Mouse (Mus musculus) testis, adult 10 weeks (tissue): Measurements from ENCODE around the gene Nxph2. TPM values are rescaled to one million over a fixed set of nuclear protein-coding genes. Genes with fewer than 3 reads are reported as not detected.

ENCODE experiments used
- polyA plus RNA-seq: library from polyadenylated mRNA; stranded (reverse); fragments of 350-450 nt; fragmentation: Illumina TruSeq; extraction: RNeasy Lipid Tissue Mini Kit (QIAGEN cat#74804); gene quantifications from one replicate; pipeline ENCODE4 v1.2.3, GENCODE M21; 2014; ENCODE audit warnings: low read depth, low replicate concordance

Gene Nxph2
- polyA plus RNA-seq: 0.39 TPM

DNA sequence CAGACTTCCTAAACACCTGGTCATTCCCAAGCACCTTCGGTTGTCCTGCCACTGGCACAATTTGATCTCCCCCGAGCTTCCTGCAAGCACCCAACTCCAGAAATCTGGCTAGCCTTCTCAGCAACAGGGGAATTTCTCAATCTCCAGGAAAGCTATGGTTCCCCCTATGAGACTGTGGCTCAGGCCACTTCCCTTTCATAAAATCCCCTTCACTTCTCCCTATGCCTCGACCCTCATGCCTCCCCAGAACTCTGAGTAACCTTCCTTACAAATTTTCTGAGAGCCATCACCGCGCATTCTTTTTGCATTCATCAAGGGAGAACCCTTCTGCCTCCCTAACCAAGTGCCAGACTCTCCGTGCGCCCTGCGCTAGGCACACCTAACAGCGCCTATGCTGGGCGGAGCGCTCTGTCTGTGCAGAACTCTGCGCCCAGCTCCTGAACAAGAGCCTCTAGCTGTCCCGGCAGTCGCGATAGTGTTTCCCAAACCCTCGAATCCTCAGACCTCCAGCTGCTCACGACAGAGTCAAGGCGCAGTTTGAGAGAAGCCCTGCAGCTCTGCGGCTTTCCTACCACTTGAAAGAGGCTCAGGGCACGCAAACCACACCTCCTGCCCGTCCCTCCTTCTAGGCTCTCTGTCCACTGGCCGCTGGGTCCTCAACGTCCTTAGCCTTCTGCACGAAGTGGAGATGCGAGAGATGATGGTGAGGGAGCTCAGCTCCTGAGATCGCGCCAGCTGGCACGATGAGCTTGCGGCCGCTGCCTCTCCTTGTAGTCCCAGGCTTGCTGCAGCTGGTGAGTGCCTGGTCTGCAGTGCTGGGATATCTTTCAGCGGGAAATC is at the start of gene Nxph2:
TSS of gene Nxph2 (plus strand) at position 501 of the 840 bp plus-strand sequence.

Other genes with a start within 250 kb of the Nxph2 start
- gene Mastl, start 165.2 kb upstream of the Nxph2 start, polyA plus RNA-seq: 21.3 TPM
- 226 TPM for gene Yme1l1, start 164.9 kb upstream of the Nxph2 start, polyA plus RNA-seq
- 81.7 TPM for gene 4931423N10Rik, start 113.8 kb upstream of the Nxph2 start, polyA plus RNA-seq